Mouse (Mus musculus): Measurements from ENCODE around the gene Atl2.

- TF ChIP-seq CTCF (IDR thresholded peaks at IDR 0.05) (no peak), EP300 (IDR thresholded peaks at IDR 0.05) (no peak)
Measured at GRCm38 (mm10) chr17:79898156-79898746, 2.3 kb upstream of the Atl2 start.
